Mouse (Mus musculus) lung, postnatal 0 days (tissue): ENCODE data around the gene Sec61a2.

Source experiments
- CTCF ChIP-seq: IDR thresholded peaks from 2 replicates; pipeline ENCODE4 v1.5.1; 2016; ENCODE audit warnings: antibody characterized with exemption, mild to moderate bottlenecking
- EP300 ChIP-seq: IDR thresholded peaks from 2 replicates; pipeline ENCODE4 v1.6.1; 2016; ENCODE audit warnings: antibody characterized with exemption, mild to moderate bottlenecking, control low read depth

- TF ChIP-seq CTCF (no peak), EP300 (no peak)
Observed at GRCm38 (mm10) chr2:5845826-5846225, 49.4 kb downstream of the Sec61a2 start.
